14 mouse cellular contexts compared by ENCODE assay signal in the genomic region with DNA sequence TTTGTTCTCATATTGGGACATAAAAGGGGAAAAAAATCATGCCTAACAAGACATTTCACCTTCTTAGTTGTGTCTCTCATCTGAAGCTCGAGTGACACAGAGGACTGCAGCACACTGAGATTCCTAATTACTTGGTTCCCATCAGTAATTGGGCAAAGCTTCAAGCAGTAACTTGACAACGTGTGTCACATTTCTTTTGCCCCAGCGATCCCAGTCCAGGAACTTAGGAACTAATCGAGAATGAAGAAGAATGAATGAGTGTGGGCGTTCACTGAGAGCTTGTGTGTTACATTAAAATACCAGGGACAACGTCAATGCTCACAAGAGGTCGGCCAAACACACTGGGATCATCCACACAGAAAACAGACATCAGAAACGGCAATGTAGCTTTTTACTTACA.
"Had no signal": no experiment of that assay in that cellular context is flagged by ENCODE, and none has a peak within 500 bp of the region (broad histone marks: within the 10 kb centered on the region; RNA-seq: fewer than 3 reads in every experiment).

No protein-coding gene starts in this region.

- H3K9me3 ChIP-seq: limb, embryonic 10.5 days; liver, embryonic 15.5 days; neural tube, embryonic 13.5 days had no signal

- H3K9ac ChIP-seq: liver, embryonic 15.5 days; neural tube, embryonic 13.5 days had no signal

- H3K4me1 ChIP-seq: limb, embryonic 10.5 days; liver, embryonic 15.5 days had no signal

- H3K4me3 ChIP-seq: left cerebral cortex, adult 2 months; limb, embryonic 10.5 days; liver, embryonic 15.5 days; neural tube, embryonic 13.5 days had no signal

- DNase-seq: kidney, postnatal 10 days; kidney, postnatal 4 days; lung, adult 2 months; lung, postnatal 36 days; right cerebral cortex, adult 18-20 months; right cerebral cortex, postnatal 25 days; thymus, postnatal 36 days had no signal

- H3K27me3 ChIP-seq: liver, embryonic 15.5 days; neural tube, embryonic 13.5 days had no signal

- H3K27ac ChIP-seq: left cerebral cortex, adult 2 months; limb, embryonic 10.5 days; liver, embryonic 15.5 days; neural tube, embryonic 13.5 days had no signal

- ATAC-seq: lung, postnatal 0 days had no signal

- H3K36me3 ChIP-seq: limb, embryonic 10.5 days; liver, embryonic 15.5 days; neural tube, embryonic 13.5 days had no signal

- H3K4me2 ChIP-seq: liver, embryonic 11.5 days; liver, embryonic 15.5 days; midbrain, embryonic 11.5 days; neural tube, embryonic 13.5 days had no signal
